Mouse (Mus musculus): ENCODE measurements at regions not wholly inside any gene's neighbourhood (a gene's known extent, or its start where the extent isn't known, plus 50 kb on each side); places are given as distances from the start of the nearest gene placed in this dataset.

DNA sequence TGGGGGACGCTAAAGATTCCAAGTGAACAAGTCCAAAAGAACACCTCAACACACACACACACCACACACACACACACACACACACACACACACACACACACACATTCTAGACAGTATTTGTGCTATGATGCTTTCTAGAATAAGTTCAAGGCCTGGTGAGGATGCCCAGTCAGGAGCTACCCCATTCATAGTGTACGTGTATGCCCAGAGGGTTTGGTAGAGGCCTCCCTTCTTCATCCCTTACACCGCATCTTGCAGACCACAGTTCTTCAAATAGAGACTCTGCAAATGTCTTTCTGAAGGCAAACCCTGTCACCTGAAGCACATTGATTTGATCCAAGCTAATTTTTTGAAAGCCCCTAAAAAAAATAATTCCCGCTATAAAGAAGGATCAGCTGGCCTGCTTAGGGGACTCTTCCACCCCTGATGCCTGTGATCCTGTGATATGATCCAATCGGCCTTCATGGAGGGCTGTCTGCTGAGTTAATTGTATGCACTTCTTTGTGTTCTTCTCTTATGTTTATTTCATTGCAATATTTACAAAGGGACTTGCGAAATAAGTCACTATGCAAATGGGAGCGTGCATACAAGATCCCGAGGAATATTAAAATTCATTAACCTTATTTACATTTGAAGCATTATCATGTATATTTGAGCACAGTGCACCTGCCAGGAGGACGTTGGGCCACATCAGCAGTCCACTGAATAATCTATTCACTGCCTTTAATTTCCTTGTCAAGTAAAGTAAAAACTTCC lies 103.8 kb downstream of the Rbm43 start:
- no peak overlapping the region for H3K4me2 ChIP-seq (ENCODE audit: low read depth, low read length)
- no peak for DNase-seq
- H3K9ac ChIP-seq (replicated peaks) = no peak overlapping the region
- TF ChIP-seq CTCF (IDR thresholded peaks at IDR 0.05; ENCODE audit: low read depth) (no peak), EP300 (IDR thresholded peaks at IDR 0.05; ENCODE audit: low read depth) (no peak)
- no peak overlapping the region for H3K4me3 ChIP-seq (ENCODE audit: low read depth, low read length)
- H3K27ac ChIP-seq (ENCODE audit: low read depth) = no peak overlapping the region
- no peak for ATAC-seq
- H3K27me3 ChIP-seq (ENCODE audit: insufficient read depth, low read length) = no peaks in the 10 kb centered on the region
- H3K36me3 ChIP-seq (replicated peaks; ENCODE audit: insufficient read depth, low read length) = no peaks in the 10 kb centered on the region
- H3K4me1 ChIP-seq (ENCODE audit: insufficient read depth) = no peaks in the 10 kb centered on the region
- 75% methylated on average over 9 of the region's 9 CpGs for WGBS (ENCODE audit: insufficient replicate concordance)
- no peaks in the 10 kb centered on the region for H3K9me3 ChIP-seq (ENCODE audit: low read length)

GRCm38 (mm10) chr2:51837864-51838263 lies 97.1 kb downstream of the Rbm43 start:
- Histone ChIP-seq H3K27me3 (ENCODE audit: insufficient read depth, low read length) (no peaks in the 10 kb centered on the region), H3K27ac (ENCODE audit: low read depth) (no peak overlapping the region), H3K4me2 (ENCODE audit: low read depth, low read length) (no peak overlapping the region), H3K9me3 (ENCODE audit: low read length) (no peaks in the 10 kb centered on the region), H3K4me1 (ENCODE audit: insufficient read depth) (no peaks in the 10 kb centered on the region), H3K9ac (replicated peaks) (no peak overlapping the region), H3K36me3 (replicated peaks; ENCODE audit: insufficient read depth, low read length) (no peaks in the 10 kb centered on the region), H3K4me3 (ENCODE audit: low read depth, low read length) (no peak overlapping the region)
- DNase-seq = no peak
- WGBS (ENCODE audit: insufficient replicate concordance) = 81% methylated on average over 5 of the region's 5 CpGs
- no peak for TF ChIP-seq CTCF (IDR thresholded peaks at IDR 0.05; ENCODE audit: low read depth)
- TF ChIP-seq EP300 (IDR thresholded peaks at IDR 0.05; ENCODE audit: low read depth) = no peak
- no peak for ATAC-seq

- WGBS (ENCODE audit: insufficient replicate concordance) = 90% methylated on average over 3 of the region's 3 CpGs
- H3K4me2 ChIP-seq (ENCODE audit: low read depth, low read length) = no peak overlapping the region
- H3K36me3 ChIP-seq (replicated peaks; ENCODE audit: insufficient read depth, low read length) = no peaks in the 10 kb centered on the region
- no peak overlapping the region for H3K27ac ChIP-seq (ENCODE audit: low read depth)
- no peak for DNase-seq
- H3K4me1 ChIP-seq (ENCODE audit: insufficient read depth) = no peaks in the 10 kb centered on the region
- H3K9me3 ChIP-seq (ENCODE audit: low read length) = no peaks in the 10 kb centered on the region
- H3K27me3 ChIP-seq (ENCODE audit: insufficient read depth, low read length) = no peaks in the 10 kb centered on the region
- TF ChIP-seq EP300 (IDR thresholded peaks at IDR 0.05; ENCODE audit: low read depth) (no peak), CTCF (IDR thresholded peaks at IDR 0.05; ENCODE audit: low read depth) (no peak)
- H3K9ac ChIP-seq (replicated peaks) = no peak overlapping the region
- ATAC-seq = no peak
- H3K4me3 ChIP-seq (ENCODE audit: low read depth, low read length) = no peak overlapping the region
Measured at GRCm38 (mm10) chr2:51840808-51841207, 94.2 kb downstream of the Rbm43 start.

- no peaks in the 10 kb centered on the region for H3K9me3 ChIP-seq (ENCODE audit: low read length)
- no peaks in the 10 kb centered on the region for H3K36me3 ChIP-seq (replicated peaks; ENCODE audit: insufficient read depth, low read length)
- H3K4me2 ChIP-seq (ENCODE audit: low read depth, low read length) = no peak overlapping the region
- DNase-seq (no peak), ATAC-seq (no peak)
- no peak overlapping the region for H3K4me3 ChIP-seq (ENCODE audit: low read depth, low read length)
- H3K27ac ChIP-seq (ENCODE audit: low read depth) = no peak overlapping the region
- H3K4me1 ChIP-seq (ENCODE audit: insufficient read depth) = no peaks in the 10 kb centered on the region; the same call in 1 of the 2 replicates
- H3K9ac ChIP-seq (replicated peaks) = no peak overlapping the region
- H3K27me3 ChIP-seq (ENCODE audit: insufficient read depth, low read length) = no peaks in the 10 kb centered on the region
- WGBS (ENCODE audit: insufficient replicate concordance) = 63% methylated on average over 8 of the region's 8 CpGs
- TF ChIP-seq EP300 (IDR thresholded peaks at IDR 0.05; ENCODE audit: low read depth) (no peak), CTCF (IDR thresholded peaks at IDR 0.05; ENCODE audit: low read depth) (no peak)
Measured at GRCm38 (mm10) chr2:51844831-51845230, 90.1 kb downstream of the Rbm43 start.

DNA sequence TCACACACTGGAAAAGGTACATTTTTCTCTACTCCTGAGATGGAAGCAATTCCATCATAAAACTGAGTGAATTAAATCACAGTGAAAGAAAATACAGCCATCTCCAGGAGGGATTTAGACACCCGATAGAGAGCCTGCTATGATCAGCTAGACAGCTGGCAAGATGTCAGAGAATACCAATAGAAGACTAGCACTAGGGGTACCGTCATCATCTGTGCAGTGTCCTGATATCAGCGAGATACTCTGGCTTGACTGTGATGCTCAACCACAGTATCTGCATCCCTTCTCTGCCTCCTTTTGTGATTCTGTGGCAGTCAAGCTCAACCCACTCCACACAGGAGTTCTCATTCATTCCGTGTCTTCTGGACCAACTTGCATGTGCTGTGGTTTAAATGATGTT lies 87.4 kb downstream of the Rbm43 start:
- DNase-seq = no peak

DNA sequence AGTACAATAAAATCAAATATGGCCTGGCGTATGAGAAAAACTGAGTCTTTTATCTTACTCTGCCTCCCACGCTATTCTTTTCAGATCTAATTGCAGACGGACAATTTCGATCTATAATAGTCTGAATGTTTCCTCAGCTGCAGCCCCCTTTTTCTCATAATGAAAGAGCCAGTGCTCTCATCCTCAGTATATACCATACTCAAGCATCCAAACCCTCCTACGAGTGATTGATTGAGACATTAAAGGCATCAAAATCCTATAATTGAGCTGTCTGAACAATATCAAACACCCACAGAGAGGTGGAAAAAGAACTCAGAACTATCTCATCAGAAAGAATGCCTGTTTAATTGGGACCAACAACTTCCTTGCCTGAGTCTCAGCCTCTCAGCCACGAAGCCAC lies 87.0 kb downstream of the Rbm43 start:
- no peak for ATAC-seq

More for the DNA sequence above, 87.4 kb downstream of the Rbm43 start:
- 75% methylated on average over 4 of the region's 4 CpGs for WGBS (ENCODE audit: insufficient replicate concordance)
- no peak for ATAC-seq
- Histone ChIP-seq H3K27ac (ENCODE audit: low read depth) (no peak overlapping the region), H3K36me3 (replicated peaks; ENCODE audit: insufficient read depth, low read length) (no peaks in the 10 kb centered on the region), H3K4me2 (ENCODE audit: low read depth, low read length) (no peak overlapping the region), H3K27me3 (ENCODE audit: insufficient read depth, low read length) (no peaks in the 10 kb centered on the region), H3K4me3 (ENCODE audit: low read depth, low read length) (no peak overlapping the region), H3K4me1 (ENCODE audit: insufficient read depth) (no peaks in the 10 kb centered on the region; the same call in 1 of the 2 replicates), H3K9me3 (ENCODE audit: low read length) (no peaks in the 10 kb centered on the region), H3K9ac (replicated peaks) (no peak overlapping the region)
- TF ChIP-seq CTCF (IDR thresholded peaks at IDR 0.05; ENCODE audit: low read depth) = no peak
- TF ChIP-seq EP300 (IDR thresholded peaks at IDR 0.05; ENCODE audit: low read depth) = no peak

More for the DNA sequence above, 87.0 kb downstream of the Rbm43 start:
- no peak overlapping the region for H3K4me3 ChIP-seq (ENCODE audit: low read depth, low read length)
- no peak overlapping the region for H3K27ac ChIP-seq (ENCODE audit: low read depth)
- no peak overlapping the region for H3K4me2 ChIP-seq (ENCODE audit: low read depth, low read length)
- no peak overlapping the region for H3K9ac ChIP-seq (replicated peaks)
- TF ChIP-seq CTCF (IDR thresholded peaks at IDR 0.05; ENCODE audit: low read depth) (no peak), EP300 (IDR thresholded peaks at IDR 0.05; ENCODE audit: low read depth) (no peak)
- H3K4me1 ChIP-seq (ENCODE audit: insufficient read depth) = no peaks in the 10 kb centered on the region; the same call in 1 of the 2 replicates
- H3K9me3 ChIP-seq (ENCODE audit: low read length) = no peaks in the 10 kb centered on the region
- H3K27me3 ChIP-seq (ENCODE audit: insufficient read depth, low read length) = no peaks in the 10 kb centered on the region
- DNase-seq = no peak
- 69% methylated on average over 6 of the region's 6 CpGs for WGBS (ENCODE audit: insufficient replicate concordance)
- H3K36me3 ChIP-seq (replicated peaks; ENCODE audit: insufficient read depth, low read length) = no peaks in the 10 kb centered on the region

Data from liver, postnatal 0 days (tissue).